Mouse (Mus musculus): ENCODE measurements at regions not wholly inside any gene's neighbourhood (a gene's known extent, or its start where the extent isn't known, plus 50 kb on each side); places are given as distances from the start of the nearest gene placed in this dataset.

GRCm38 (mm10) chr4:131615587-131615986 lies 222.5 kb downstream of the Ptpru start:
- Histone ChIP-seq H3K36me3 (replicated peaks in 1 of 2; ENCODE audit: control insufficient read depth in 1 of 2, insufficient read depth in 1 of 2, low read length in 1 of 2) (no peaks in the 10 kb centered on the region), H3K79me2 (replicated peaks; ENCODE audit: control insufficient read depth, extremely low read depth, insufficient read depth, poor library complexity, severe bottlenecking) (no peaks in the 10 kb centered on the region), H3K4me1 (ENCODE audit: control insufficient read depth in 1 of 2, insufficient read depth in 2 of 2) (0 out of 4 replicates have a peak, but pooled peaks cover 0 to 3% of the 10 kb centered on the region in 2 experiments), H3K9me3 (replicated peaks; ENCODE audit: low read length) (peaks cover 10% of the 10 kb centered on the region), H3K27me3 (replicated peaks) (peaks cover 51% of the 10 kb centered on the region), H3K4me3 (replicated peaks in 1 of 3; ENCODE audit: low read depth in 2 of 3, low read length in 2 of 3, poor library complexity in 1 of 3) (no peak overlapping the region), H3K4me2 (ENCODE audit: insufficient read depth, low read depth, poor library complexity, severe bottlenecking) (no peak overlapping the region), H3K27ac (ENCODE audit: insufficient read depth, low read depth) (no peak overlapping the region), H3K9ac (ENCODE audit: insufficient read depth, low read depth) (no peak overlapping the region)
- dilution Hi-C loops (cut with MboI; ENCODE audit: extremely low pct_ligation_motif_present, extremely low pct_unique_long_range_greater_than_20kb, low sequenced_read_pairs) (no loop called here), in situ Hi-C loops (cut with MboI; ENCODE audit: low pct_ligation_motif_present, low pct_unique_long_range_greater_than_20kb, low sequenced_read_pairs) (no loop called here)
- DNase-seq (ENCODE audit: extremely low read depth): no peak
- no peak for TF ChIP-seq MAFK (IDR thresholded peaks at IDR 0.05; ENCODE audit: insufficient replicate concordance, low read length)
- TF ChIP-seq RCOR1 (conservative IDR thresholded peaks at IDR 0.05; ENCODE audit: low read depth, low read length): no peak
- TF ChIP-seq NELFE (IDR thresholded peaks at IDR 0.05; ENCODE audit: low read depth, low read length): no peak
- TF ChIP-seq E2F4 (IDR thresholded peaks at IDR 0.05; ENCODE audit: insufficient replicate concordance, low read depth, low read length): no peak
- TF ChIP-seq ETS1 (conservative IDR thresholded peaks at IDR 0.05; ENCODE audit: low read depth, low read length): no peak
- no peak for TF ChIP-seq HCFC1 (IDR thresholded peaks at IDR 0.05; ENCODE audit: low read depth, low read length)
- TF ChIP-seq POLR2AphosphoS2 (IDR thresholded peaks at IDR 0.05; ENCODE audit: low read depth, low read length): no peak
- no peak for TF ChIP-seq SMC3 (IDR thresholded peaks at IDR 0.05; ENCODE audit: low read depth, low read length)
- no peak for TF ChIP-seq CHD2 (IDR thresholded peaks at IDR 0.05; ENCODE audit: low read length)
- TF ChIP-seq GABPA (IDR thresholded peaks at IDR 0.05; ENCODE audit: insufficient replicate concordance, low read depth, low read length): no peak
- no peak for TF ChIP-seq BHLHE40 (IDR thresholded peaks at IDR 0.05; ENCODE audit: low read depth, low read length)
- TF ChIP-seq CTCF (conservative IDR thresholded peaks at IDR 0.05 in 1 of 2, IDR thresholded peaks at IDR 0.05 in 1 of 2; ENCODE audit: low read depth in 2 of 2, low read length in 2 of 2): no peak
- no peak for TF ChIP-seq ZMIZ1 (IDR thresholded peaks at IDR 0.05; ENCODE audit: low read depth, low read length)
- no peak for TF ChIP-seq USF2 (conservative IDR thresholded peaks at IDR 0.05; ENCODE audit: low read depth, low read length)
- TF ChIP-seq MYC (IDR thresholded peaks at IDR 0.05; ENCODE audit: low read depth, low read length): no peak
- no peak for TF ChIP-seq SIN3A (IDR thresholded peaks at IDR 0.05; ENCODE audit: low read length)
- TF ChIP-seq ZKSCAN1 (IDR thresholded peaks at IDR 0.05; ENCODE audit: borderline replicate concordance, low read depth, low read length): no peak
- no peak for TF ChIP-seq JUN (IDR thresholded peaks at IDR 0.05; ENCODE audit: insufficient read depth, low read depth, low read length)

GRCm38 (mm10) chr4:131638105-131638504 lies 200.0 kb downstream of the Ptpru start:
- Histone ChIP-seq H3K9ac (ENCODE audit: insufficient read depth, low read depth) (no peak overlapping the region), H3K4me2 (ENCODE audit: insufficient read depth, low read depth, poor library complexity, severe bottlenecking) (no peak overlapping the region)
- TF ChIP-seq TCF12 (IDR thresholded peaks at IDR 0.05; ENCODE audit: low read depth, low read length): no peak
- TF ChIP-seq GABPA (IDR thresholded peaks at IDR 0.05; ENCODE audit: insufficient replicate concordance, low read depth, low read length): no peak
- no peak for TF ChIP-seq USF2 (conservative IDR thresholded peaks at IDR 0.05; ENCODE audit: low read depth, low read length)
- TF ChIP-seq UBTF (IDR thresholded peaks at IDR 0.05; ENCODE audit: low read depth, low read length): no peak
- TF ChIP-seq EP300 (IDR thresholded peaks at IDR 0.05; ENCODE audit: low read length): no peak
- no peak for TF ChIP-seq CHD2 (IDR thresholded peaks at IDR 0.05; ENCODE audit: low read length)
- TF ChIP-seq RAD21 (IDR thresholded peaks at IDR 0.05; ENCODE audit: low read depth, low read length): no peak

More at GRCm38 (mm10) chr4:131638105-131638504, 200.0 kb downstream of the Ptpru start:
- in situ Hi-C loops (cut with MboI; ENCODE audit: low pct_ligation_motif_present, low pct_unique_long_range_greater_than_20kb, low sequenced_read_pairs) (no loop called here), dilution Hi-C loops (cut with MboI; ENCODE audit: extremely low pct_ligation_motif_present, extremely low pct_unique_long_range_greater_than_20kb, low sequenced_read_pairs) (no loop called here)
- Histone ChIP-seq H3K27ac (ENCODE audit: insufficient read depth, low read depth) (no peak overlapping the region), H3K36me3 (replicated peaks in 1 of 2; ENCODE audit: control insufficient read depth in 1 of 2, insufficient read depth in 1 of 2, low read length in 1 of 2) (no peaks in the 10 kb centered on the region), H3K79me2 (replicated peaks; ENCODE audit: control insufficient read depth, extremely low read depth, insufficient read depth, poor library complexity, severe bottlenecking) (no peaks in the 10 kb centered on the region), H3K27me3 (replicated peaks) (peaks cover 72% of the 10 kb centered on the region), H3K9me3 (replicated peaks; ENCODE audit: low read length) (no peaks in the 10 kb centered on the region), H3K4me3 (replicated peaks in 1 of 3; ENCODE audit: low read depth in 2 of 3, low read length in 2 of 3, poor library complexity in 1 of 3) (no peak overlapping the region), H3K4me1 (ENCODE audit: control insufficient read depth in 1 of 2, insufficient read depth in 2 of 2) (no peaks in the 10 kb centered on the region)
- DNase-seq (ENCODE audit: extremely low read depth): no peak

Measured in CH12.LX (cell line).